Mouse (Mus musculus): ENCODE results near the gene Nol6. TPM values are rescaled to one million over a fixed set of nuclear protein-coding genes. Genes with fewer than 3 reads are reported as not detected.

Gene Nol6
- polyA plus RNA-seq, 1 experiment from 2014 or later: 35.8 TPM

DNA sequence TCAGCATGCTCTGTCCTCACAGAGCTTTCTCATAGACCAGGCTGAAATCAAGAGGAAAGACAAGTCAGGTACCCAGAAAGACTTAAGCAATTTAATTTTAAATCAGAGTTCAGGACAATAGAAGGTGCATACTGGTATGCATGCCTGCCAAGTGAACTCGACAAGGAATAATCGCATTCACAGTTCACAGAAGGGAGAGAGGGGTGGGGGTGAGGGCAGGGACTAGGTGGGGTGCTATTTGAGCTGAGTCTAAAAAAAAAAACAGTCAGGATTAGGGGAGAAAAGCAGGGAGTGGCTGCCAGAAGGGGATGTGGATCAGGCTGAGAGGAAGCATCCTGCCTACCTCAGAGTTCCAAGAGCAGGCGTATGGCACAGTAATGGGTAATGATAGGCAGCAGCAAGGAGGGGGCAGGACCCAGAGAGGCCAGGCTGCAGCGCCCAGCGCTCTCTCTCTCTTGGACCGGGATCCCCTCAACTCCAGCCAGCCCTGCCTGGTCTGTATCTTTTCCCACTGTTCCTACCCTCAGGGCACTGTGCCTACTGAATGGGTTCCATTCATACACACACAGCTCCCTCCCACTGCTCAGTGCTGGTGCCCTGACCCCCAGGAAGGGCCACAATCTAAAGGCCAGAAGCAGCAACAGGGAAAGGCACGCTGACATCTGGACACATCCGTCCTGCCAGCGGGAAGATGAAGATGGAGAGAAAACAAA, 9.7 kb downstream of the Nol6 start:
- WGBS: 91% methylated on average over 9 of the region's 9 CpGs
- H3K4me2 ChIP-seq: no peak overlapping the region
- H3K27ac ChIP-seq (ENCODE audit: low read depth, low read length): no peak overlapping the region
- no peak overlapping the region for H3K9ac ChIP-seq (ENCODE audit: low read depth, low read length)
- no peak overlapping the region for H3K4me3 ChIP-seq (ENCODE audit: low read depth, low read length)
- no peaks in the 10 kb centered on the region for H3K9me3 ChIP-seq (ENCODE audit: control insufficient read depth, low read length)
- ATAC-seq (replicated peaks; ENCODE audit: low FRiP score) (no peak), DNase-seq (ENCODE audit: low spot score) (no peak)
- peaks cover 36% of the 10 kb centered on the region for H3K36me3 ChIP-seq (ENCODE audit: control insufficient read depth, insufficient read depth, low read length)
- no peaks in the 10 kb centered on the region for H3K27me3 ChIP-seq (replicated peaks; ENCODE audit: control insufficient read depth, insufficient read depth, low read length)
- no peaks in the 10 kb centered on the region for H3K4me1 ChIP-seq (replicated peaks; ENCODE audit: control insufficient read depth, insufficient read depth, low read length)

GRCm38 (mm10) chr4:41108717-41109425, 15.4 kb downstream of the Nol6 start:
- Histone ChIP-seq H3K27ac (ENCODE audit: low read depth, low read length) (no peak overlapping the region), H3K36me3 (ENCODE audit: control insufficient read depth, insufficient read depth, low read length) (no peaks in the 10 kb centered on the region), H3K4me3 (ENCODE audit: low read depth, low read length) (no peak overlapping the region), H3K4me1 (replicated peaks; ENCODE audit: control insufficient read depth, insufficient read depth, low read length) (no peaks in the 10 kb centered on the region), H3K4me2 (no peak overlapping the region), H3K9ac (ENCODE audit: low read depth, low read length) (no peak overlapping the region), H3K9me3 (ENCODE audit: control insufficient read depth, low read length) (no peaks in the 10 kb centered on the region), H3K27me3 (replicated peaks; ENCODE audit: control insufficient read depth, insufficient read depth, low read length) (no peaks in the 10 kb centered on the region)
- 60% methylated on average over 10 of the region's 10 CpGs for WGBS
- ATAC-seq (replicated peaks; ENCODE audit: low FRiP score) (no peak), DNase-seq (ENCODE audit: low spot score) (no peak)

DNA sequence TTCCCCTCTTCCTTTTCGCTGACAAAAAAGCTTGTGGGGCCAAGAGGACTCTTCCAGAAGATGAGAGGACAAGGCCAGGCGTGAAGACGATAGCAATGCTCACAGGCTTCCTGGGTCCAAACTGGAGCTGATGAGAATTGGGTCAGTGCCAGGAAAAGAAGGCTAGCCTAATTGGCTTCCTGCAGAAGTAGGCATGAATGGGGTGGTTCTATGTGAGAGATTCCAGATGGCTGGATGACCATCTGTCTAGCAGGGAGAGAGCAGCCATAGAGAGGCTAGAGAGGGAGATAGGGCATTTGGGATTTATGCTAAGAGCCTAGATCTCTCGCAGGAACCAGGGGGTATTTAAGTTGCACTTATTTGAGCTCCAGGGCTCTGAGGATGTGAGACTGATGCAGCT, 16.8 kb downstream of the Nol6 start:
- Histone ChIP-seq H3K4me2 (no peak overlapping the region), H3K27ac (ENCODE audit: low read depth, low read length) (no peak overlapping the region), H3K4me3 (ENCODE audit: low read depth, low read length) (no peak overlapping the region), H3K36me3 (ENCODE audit: control insufficient read depth, insufficient read depth, low read length) (no peaks in the 10 kb centered on the region), H3K27me3 (replicated peaks; ENCODE audit: control insufficient read depth, insufficient read depth, low read length) (no peaks in the 10 kb centered on the region), H3K4me1 (replicated peaks; ENCODE audit: control insufficient read depth, insufficient read depth, low read length) (no peaks in the 10 kb centered on the region), H3K9ac (ENCODE audit: low read depth, low read length) (no peak overlapping the region), H3K9me3 (ENCODE audit: control insufficient read depth, low read length) (no peaks in the 10 kb centered on the region)
- DNase-seq (ENCODE audit: low spot score) (no peak), ATAC-seq (replicated peaks; ENCODE audit: low FRiP score) (no peak)
- 59% methylated on average over 4 of the region's 4 CpGs for WGBS

GRCm38 (mm10) chr4:41102901-41103300, 21.4 kb downstream of the Nol6 start:
- no peak for ATAC-seq (replicated peaks; ENCODE audit: low FRiP score)

DNA sequence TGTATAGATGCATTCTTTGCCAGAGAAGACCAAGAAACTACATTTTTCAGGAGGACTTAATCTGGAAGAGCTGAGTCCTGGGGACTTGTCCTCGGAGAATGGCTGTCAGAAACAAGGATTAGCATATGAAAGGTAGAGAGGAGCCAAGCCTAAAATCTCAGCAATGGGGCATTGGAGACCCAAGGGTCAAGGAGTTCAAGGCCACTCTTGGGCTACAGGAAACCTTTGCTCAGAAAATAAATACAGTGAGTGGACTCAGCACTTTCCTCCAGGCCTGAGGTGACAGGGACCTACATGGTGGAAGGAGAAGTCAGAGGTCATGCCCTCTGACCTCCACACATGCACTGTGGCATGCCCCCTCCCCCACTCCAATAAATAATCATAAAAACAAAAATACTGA, 23.3 kb downstream of the Nol6 start:
- H3K9ac ChIP-seq (ENCODE audit: low read depth, low read length): no peak overlapping the region
- DNase-seq (ENCODE audit: low spot score) (no peak), ATAC-seq (replicated peaks; ENCODE audit: low FRiP score) (no peak)
- H3K27ac ChIP-seq (ENCODE audit: low read depth, low read length): no peak overlapping the region
- no peak overlapping the region for H3K4me2 ChIP-seq
- peaks cover 28% of the 10 kb centered on the region for H3K4me1 ChIP-seq (replicated peaks; ENCODE audit: control insufficient read depth, insufficient read depth, low read length)
- no peak overlapping the region for H3K4me3 ChIP-seq (ENCODE audit: low read depth, low read length)
- peaks cover 34% of the 10 kb centered on the region for H3K27me3 ChIP-seq (replicated peaks; ENCODE audit: control insufficient read depth, insufficient read depth, low read length)
- no peaks in the 10 kb centered on the region for H3K36me3 ChIP-seq (ENCODE audit: control insufficient read depth, insufficient read depth, low read length)
- no peaks in the 10 kb centered on the region for H3K9me3 ChIP-seq (ENCODE audit: control insufficient read depth, low read length)
- WGBS: 52% methylated on average over 1 of the region's 1 CpGs

More at GRCm38 (mm10) chr4:41102901-41103300, 21.4 kb downstream of the Nol6 start:
- no peak overlapping the region for H3K4me2 ChIP-seq
- no peaks in the 10 kb centered on the region for H3K9me3 ChIP-seq (ENCODE audit: control insufficient read depth, low read length)
- H3K4me3 ChIP-seq (ENCODE audit: low read depth, low read length): no peak overlapping the region
- DNase-seq (ENCODE audit: low spot score): no peak
- peaks cover 9% of the 10 kb centered on the region for H3K4me1 ChIP-seq (replicated peaks; ENCODE audit: control insufficient read depth, insufficient read depth, low read length)
- no peaks in the 10 kb centered on the region for H3K36me3 ChIP-seq (ENCODE audit: control insufficient read depth, insufficient read depth, low read length)
- peaks cover 20% of the 10 kb centered on the region for H3K27me3 ChIP-seq (replicated peaks; ENCODE audit: control insufficient read depth, insufficient read depth, low read length)
- H3K27ac ChIP-seq (ENCODE audit: low read depth, low read length): no peak overlapping the region
- no peak overlapping the region for H3K9ac ChIP-seq (ENCODE audit: low read depth, low read length)

GRCm38 (mm10) chr4:41098577-41098951, 25.7 kb downstream of the Nol6 start:
- Histone ChIP-seq H3K36me3 (ENCODE audit: control insufficient read depth, insufficient read depth, low read length) (no peaks in the 10 kb centered on the region), H3K27me3 (replicated peaks; ENCODE audit: control insufficient read depth, insufficient read depth, low read length) (peaks cover 36% of the 10 kb centered on the region), H3K9me3 (ENCODE audit: control insufficient read depth, low read length) (no peaks in the 10 kb centered on the region), H3K4me1 (replicated peaks; ENCODE audit: control insufficient read depth, insufficient read depth, low read length) (peaks cover 33% of the 10 kb centered on the region), H3K9ac (ENCODE audit: low read depth, low read length) (peak overlapping the region; percentile 66), H3K27ac (ENCODE audit: low read depth, low read length) (no peak overlapping the region), H3K4me3 (ENCODE audit: low read depth, low read length) (peak overlapping the region; percentile 56), H3K4me2 (peak overlapping the region; percentile 91)
- ATAC-seq (replicated peaks; ENCODE audit: low FRiP score): no peak
- DNase-seq (ENCODE audit: low spot score): no peak
- 22% methylated on average over 11 of the region's 11 CpGs for WGBS

DNA sequence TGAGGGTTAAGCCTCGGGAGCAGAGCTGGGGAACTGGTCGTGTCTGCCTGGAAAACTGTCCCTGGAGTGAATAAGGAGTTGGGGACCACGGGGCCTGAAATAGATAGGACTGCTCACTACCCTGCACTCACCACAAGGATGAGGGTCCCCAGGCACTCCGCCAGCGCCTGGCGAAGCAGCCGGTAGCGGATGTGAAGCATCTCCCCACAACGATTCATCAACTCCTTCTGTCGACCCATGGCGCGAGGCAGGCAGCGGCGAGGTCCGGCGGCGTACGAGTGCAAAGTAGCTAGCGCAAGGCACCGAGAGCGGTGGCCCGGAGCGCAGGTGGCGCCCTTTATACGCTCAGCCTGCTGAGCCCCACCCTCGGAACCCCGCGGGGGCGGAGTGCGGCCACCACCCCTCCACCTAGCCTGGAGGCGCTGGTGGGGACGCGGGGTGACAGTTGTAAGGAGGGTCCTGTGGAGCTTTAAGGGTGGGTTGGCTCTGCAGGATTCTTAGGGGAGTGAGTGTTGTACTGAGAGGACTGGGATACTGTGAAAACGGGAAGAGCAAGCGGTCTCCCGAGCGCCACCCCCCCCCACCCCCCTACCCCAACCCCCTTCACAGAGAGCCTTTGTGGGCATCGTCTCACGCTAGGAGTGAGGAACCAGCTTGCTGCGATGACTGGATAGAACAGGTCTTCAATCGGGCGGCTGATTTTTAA, 26.2 kb downstream of the Nol6 start, which contains the start of gene Aqp3:
Gene Aqp3, minus strand, starts transcription at position 313 of the 706 bp plus-strand sequence.
- peaks cover 36% of the 10 kb centered on the region for H3K27me3 ChIP-seq (replicated peaks; ENCODE audit: control insufficient read depth, insufficient read depth, low read length)

DNA sequence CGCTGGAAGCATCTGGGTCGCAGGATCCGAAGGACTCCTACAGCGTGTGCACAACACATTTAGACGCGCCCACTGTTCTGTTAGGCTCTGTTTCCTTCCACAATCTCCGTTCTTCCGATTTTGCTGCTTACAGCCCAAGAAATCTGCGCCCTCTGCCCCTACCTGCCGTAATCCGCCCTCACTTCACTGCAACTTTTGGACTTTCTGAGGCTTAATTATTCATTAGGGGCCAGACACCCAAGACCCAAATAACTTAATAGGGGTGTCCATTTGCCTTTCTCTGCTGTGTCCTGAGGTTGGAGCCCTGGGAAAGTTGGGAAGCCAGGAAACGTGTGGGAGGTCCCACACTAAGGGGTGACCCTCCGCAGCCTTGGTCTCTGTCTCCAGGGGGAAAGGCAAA, 26.9 kb downstream of the Nol6 start:
- Histone ChIP-seq H3K27me3 (replicated peaks; ENCODE audit: control insufficient read depth, insufficient read depth, low read length) (peaks cover 36% of the 10 kb centered on the region), H3K9ac (ENCODE audit: low read depth, low read length) (peak overlapping the region; percentile 66), H3K36me3 (ENCODE audit: control insufficient read depth, insufficient read depth, low read length) (no peaks in the 10 kb centered on the region), H3K9me3 (ENCODE audit: control insufficient read depth, low read length) (no peaks in the 10 kb centered on the region), H3K27ac (ENCODE audit: low read depth, low read length) (no peak overlapping the region), H3K4me1 (replicated peaks; ENCODE audit: control insufficient read depth, insufficient read depth, low read length) (peaks cover 33% of the 10 kb centered on the region), H3K4me2 (peak overlapping the region; percentile 91), H3K4me3 (ENCODE audit: low read depth, low read length) (peak overlapping the region; percentile 56)
- DNase-seq (ENCODE audit: low spot score): no peak
- no peak for ATAC-seq (replicated peaks; ENCODE audit: low FRiP score)
- 47% methylated on average over 13 of the region's 13 CpGs for WGBS

More for the DNA sequence above, 26.2 kb downstream of the Nol6 start, which contains the start of gene Aqp3:
- Histone ChIP-seq H3K9ac (ENCODE audit: low read depth, low read length) (peak within 1 kb of the TSS; percentile 66), H3K9me3 (ENCODE audit: control insufficient read depth, low read length) (no peaks in the 10 kb centered on the region), H3K27ac (ENCODE audit: low read depth, low read length) (no peak within 1 kb of the TSS), H3K4me3 (ENCODE audit: low read depth, low read length) (peak within 1 kb of the TSS; percentile 56), H3K4me1 (replicated peaks; ENCODE audit: control insufficient read depth, insufficient read depth, low read length) (peaks cover 33% of the 10 kb centered on the region), H3K4me2 (peak within 1 kb of the TSS; percentile 91), H3K36me3 (ENCODE audit: control insufficient read depth, insufficient read depth, low read length) (no peaks in the 10 kb centered on the region)
- WGBS: under 1% methylated on average over 42 of the region's 42 CpGs
- ATAC-seq (replicated peaks; ENCODE audit: low FRiP score): peak; percentile 77
- peak; percentile 65 for DNase-seq (ENCODE audit: low spot score)
